Comparison of ENCODE assay signal across 9 mouse cellular contexts in genomic region chr11:25855794-25856193, GRCm38 (mm10).
A peak's percentile ranks its signal among the peaks of the same experiment; 100 is the strongest.
DNase-seq lines count a peak whose midpoint lies in the region; ATAC-seq and TF ChIP-seq lines count a peak whose summit lies in the region.
"Had no signal": no experiment of that assay in that cellular context is flagged by ENCODE, and none has a peak within 500 bp of the region (broad histone marks: within the 10 kb centered on the region; RNA-seq: fewer than 3 reads in every experiment).

No protein-coding gene starts in this region.

- no peak for TF ChIP-seq CTCF in heart, postnatal 0 days (IDR thresholded peaks at IDR 0.05; ENCODE audit: low read depth)

- no peak for TF ChIP-seq EP300 in heart, postnatal 0 days (IDR thresholded peaks at IDR 0.05; ENCODE audit: low read depth)

- H3K27ac ChIP-seq in heart, postnatal 0 days (ENCODE audit: low read depth) = no peak overlapping the region
- H3K27ac ChIP-seq in heart, embryonic 11.5 days (ENCODE audit: low read depth, low read length) = no peak overlapping the region
- no peak overlapping the region for H3K27ac ChIP-seq in embryonic facial prominence, embryonic 13.5 days
- H3K27ac ChIP-seq in hindbrain, embryonic 14.5 days = peak overlapping the region; percentile 86
- 0 out of 2 replicates have a peak overlapping the region, but pooled peaks have one; percentile 26 for H3K27ac ChIP-seq in neural tube, embryonic 12.5 days
- H3K27ac ChIP-seq: liver, embryonic 12.5 days had no signal

- 59% methylated on average over 9 of the region's 9 CpGs for WGBS in heart, postnatal 0 days
- 72% methylated on average over 9 of the region's 9 CpGs for WGBS in heart, embryonic 11.5 days (ENCODE audit: insufficient replicate concordance)
- WGBS in embryonic facial prominence, embryonic 13.5 days = 44% methylated on average over 9 of the region's 9 CpGs
- WGBS in hindbrain, embryonic 14.5 days = 30% methylated on average over 9 of the region's 9 CpGs
- 50% methylated on average over 9 of the region's 9 CpGs for WGBS in neural tube, embryonic 12.5 days

- no peak for DNase-seq in heart, postnatal 0 days (ENCODE audit: low spot score)
- DNase-seq in hindbrain, embryonic 14.5 days (ENCODE audit: low spot score) = peak; percentile 59
- DNase-seq in ovary, adult 18-20 months (ENCODE audit: low spot score) = no peak
- no peak for DNase-seq in thymus, adult 18-20 months
- DNase-seq in ovary, postnatal 10 days (ENCODE audit: low spot score) = no peak

- H3K9ac ChIP-seq in heart, postnatal 0 days (replicated peaks; ENCODE audit: low read depth, low read length) = no peak overlapping the region
- no peak overlapping the region for H3K9ac ChIP-seq in heart, embryonic 11.5 days (ENCODE audit: low read depth, low read length)
- no peak overlapping the region for H3K9ac ChIP-seq in embryonic facial prominence, embryonic 13.5 days
- peak overlapping the region; percentile 18 for H3K9ac ChIP-seq in hindbrain, embryonic 14.5 days
- no peak overlapping the region for H3K9ac ChIP-seq in neural tube, embryonic 12.5 days
- H3K9ac ChIP-seq: liver, embryonic 12.5 days had no signal

- ATAC-seq in heart, postnatal 0 days (ENCODE audit: insufficient read depth, low read depth) = no peak
- no peak for ATAC-seq in heart, embryonic 11.5 days (replicated peaks; ENCODE audit: insufficient number of reproducible peaks, low FRiP score, low TSS enrichment)
- ATAC-seq in embryonic facial prominence, embryonic 13.5 days (ENCODE audit: insufficient number of reproducible peaks, insufficient read depth, low FRiP score, low TSS enrichment, low read depth) = no peak
- no peak for ATAC-seq in hindbrain, embryonic 14.5 days (ENCODE audit: low FRiP score)
- ATAC-seq in neural tube, embryonic 12.5 days (ENCODE audit: low FRiP score, low read depth) = no peak
- ATAC-seq: liver, embryonic 12.5 days had no signal

- H3K4me2 ChIP-seq in heart, postnatal 0 days (ENCODE audit: low read depth, low read length) = peak overlapping the region; percentile 36
- no peak overlapping the region for H3K4me2 ChIP-seq in heart, embryonic 11.5 days
- peak overlapping the region; percentile 41 for H3K4me2 ChIP-seq in embryonic facial prominence, embryonic 13.5 days
- peak overlapping the region; percentile 26 for H3K4me2 ChIP-seq in hindbrain, embryonic 14.5 days (replicated peaks)
- peak overlapping the region; percentile 28 for H3K4me2 ChIP-seq in neural tube, embryonic 12.5 days (replicated peaks)
- H3K4me2 ChIP-seq: liver, embryonic 12.5 days had no signal

- H3K36me3 ChIP-seq in heart, postnatal 0 days (replicated peaks; ENCODE audit: control insufficient read depth, insufficient read depth, low read length) = no peaks in the 10 kb centered on the region
- no peaks in the 10 kb centered on the region for H3K36me3 ChIP-seq in heart, embryonic 11.5 days (ENCODE audit: control insufficient read depth, insufficient read depth, low read length)
- H3K36me3 ChIP-seq in embryonic facial prominence, embryonic 13.5 days = no peaks in the 10 kb centered on the region
- H3K36me3 ChIP-seq in hindbrain, embryonic 14.5 days (replicated peaks; ENCODE audit: control insufficient read depth, insufficient read depth) = no peaks in the 10 kb centered on the region
- H3K36me3 ChIP-seq in neural tube, embryonic 12.5 days = no peaks in the 10 kb centered on the region
- H3K36me3 ChIP-seq: liver, embryonic 12.5 days had no signal

- no peak overlapping the region for H3K4me3 ChIP-seq in heart, postnatal 0 days (ENCODE audit: low read depth, low read length)
- H3K4me3 ChIP-seq in heart, embryonic 11.5 days (ENCODE audit: low read depth, low read length) = no peak overlapping the region
- peak overlapping the region; percentile 18; the same call in 1 of the 2 replicates for H3K4me3 ChIP-seq in embryonic facial prominence, embryonic 13.5 days
- H3K4me3 ChIP-seq in hindbrain, embryonic 14.5 days (replicated peaks; ENCODE audit: low read length) = no peak overlapping the region
- no peak overlapping the region for H3K4me3 ChIP-seq in neural tube, embryonic 12.5 days
- H3K4me3 ChIP-seq: liver, embryonic 12.5 days had no signal

- H3K9me3 ChIP-seq in heart, postnatal 0 days (replicated peaks; ENCODE audit: control insufficient read depth, low read length) = no peaks in the 10 kb centered on the region
- H3K9me3 ChIP-seq in heart, embryonic 11.5 days (replicated peaks; ENCODE audit: control insufficient read depth, low read length) = no peaks in the 10 kb centered on the region
- no peaks in the 10 kb centered on the region for H3K9me3 ChIP-seq in embryonic facial prominence, embryonic 13.5 days
- H3K9me3 ChIP-seq in hindbrain, embryonic 14.5 days (ENCODE audit: control insufficient read depth, low read length) = no peaks in the 10 kb centered on the region
- no peaks in the 10 kb centered on the region for H3K9me3 ChIP-seq in neural tube, embryonic 12.5 days
- H3K9me3 ChIP-seq: liver, embryonic 12.5 days had no signal

- no peaks in the 10 kb centered on the region for H3K4me1 ChIP-seq in heart, postnatal 0 days (ENCODE audit: control insufficient read depth, insufficient read depth)
- H3K4me1 ChIP-seq in heart, embryonic 11.5 days (ENCODE audit: control insufficient read depth, insufficient read depth, low read length) = no peaks in the 10 kb centered on the region
- H3K4me1 ChIP-seq in embryonic facial prominence, embryonic 13.5 days = peaks cover 9% of the 10 kb centered on the region
- H3K4me1 ChIP-seq in hindbrain, embryonic 14.5 days (replicated peaks; ENCODE audit: control insufficient read depth, insufficient read depth, low read length) = peaks cover 42% of the 10 kb centered on the region
- peaks cover 21% of the 10 kb centered on the region for H3K4me1 ChIP-seq in neural tube, embryonic 12.5 days
- H3K4me1 ChIP-seq: liver, embryonic 12.5 days had no signal

- H3K27me3 ChIP-seq in heart, postnatal 0 days (ENCODE audit: control insufficient read depth, insufficient read depth, low read length) = no peaks in the 10 kb centered on the region
- H3K27me3 ChIP-seq in heart, embryonic 11.5 days (ENCODE audit: control insufficient read depth, insufficient read depth, low read length) = no peaks in the 10 kb centered on the region
- H3K27me3 ChIP-seq in embryonic facial prominence, embryonic 13.5 days = no peaks in the 10 kb centered on the region
- no peaks in the 10 kb centered on the region for H3K27me3 ChIP-seq in hindbrain, embryonic 14.5 days (ENCODE audit: control insufficient read depth, insufficient read depth, low read length)
- H3K27me3 ChIP-seq in neural tube, embryonic 12.5 days (replicated peaks) = no peaks in the 10 kb centered on the region
- H3K27me3 ChIP-seq: liver, embryonic 12.5 days had no signal

Comparison
In these comparisons a context has a peak if more than half of its experiments do, and no peak if none do; other contexts are left out.
1. H3K27ac ChIP-seq: peak in hindbrain, embryonic 14.5 days (single experiment) and neural tube, embryonic 12.5 days (single experiment); none in heart, postnatal 0 days (single experiment), heart, embryonic 11.5 days (single experiment) and embryonic facial prominence, embryonic 13.5 days (single experiment).